Mouse (Mus musculus): Measurements from ENCODE around the gene Ubxn7.
A peak's percentile ranks its signal among the peaks of the same experiment; 100 is the strongest.
"Not testable (repeated sequence)": the region's sequence is repeated elsewhere in the genome, so short reads cannot be mapped to it uniquely, and the experiment has no call there.

Gene Ubxn7

GRCm38 (mm10) chr16:32332040-32332555 lies at the start of gene Ubxn7:
Ubxn7 (plus strand) TSS chr16:32332257.
- DNase-seq = peak; percentile 98

GRCm38 (mm10) chr16:32282608-32283007 lies 49.4 kb upstream of the Ubxn7 start:
- DNase-seq = no peak

GRCm38 (mm10) chr16:32291821-32292220 lies 40.2 kb upstream of the Ubxn7 start:
- no peak for DNase-seq

- DNase-seq = not testable (repeated sequence)
These were observed 32.4 kb upstream of the Ubxn7 start for GRCm38 (mm10) chr16:32299617-32300016.

GRCm38 (mm10) chr16:32303046-32303445 lies 29.0 kb upstream of the Ubxn7 start:
- no peak for DNase-seq

DNA sequence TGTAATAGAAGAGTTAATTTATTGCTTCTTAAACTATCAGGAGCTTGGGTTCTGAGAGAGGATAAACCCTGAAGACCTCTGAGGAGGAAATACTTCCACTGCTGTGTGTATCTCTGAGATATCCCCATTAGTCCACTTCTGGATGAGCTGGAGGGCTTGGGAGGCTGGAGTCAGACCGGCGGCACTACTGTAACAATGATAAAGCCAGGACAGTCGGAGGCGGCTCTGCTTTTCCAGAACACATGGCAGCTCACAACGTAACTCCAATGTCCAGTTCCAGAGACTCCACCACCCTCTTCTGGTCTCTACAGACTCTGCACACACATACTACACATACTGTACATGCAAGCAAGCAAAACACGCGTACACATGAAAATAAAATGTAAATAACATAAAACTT lies 28.2 kb upstream of the Ubxn7 start:
- DNase-seq = no peak

GRCm38 (mm10) chr16:32311970-32312369 lies 20.1 kb upstream of the Ubxn7 start:
- DNase-seq = no peak

DNA sequence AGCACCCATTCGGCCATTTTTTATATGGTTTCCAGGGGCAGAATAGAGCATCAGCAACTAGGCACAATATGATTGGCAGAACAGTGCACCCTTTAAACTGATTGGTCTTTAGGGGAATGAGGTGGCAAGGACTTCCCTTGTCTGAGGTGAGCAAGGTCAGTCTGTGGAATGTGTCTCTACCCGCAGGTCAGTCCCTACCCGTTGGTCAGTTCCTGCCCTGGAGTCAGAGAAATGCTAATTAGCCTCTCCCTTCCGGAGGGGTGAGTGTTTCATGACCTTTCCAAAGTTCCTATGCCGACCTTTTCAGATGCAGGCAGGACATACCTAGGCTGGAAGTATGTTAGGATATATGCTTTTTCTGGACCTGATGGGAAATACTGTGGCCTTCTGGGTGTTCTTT lies 19.7 kb upstream of the Ubxn7 start:
- DNase-seq = peak; percentile 54

GRCm38 (mm10) chr16:32312859-32313258 lies 19.2 kb upstream of the Ubxn7 start:
- peak; percentile 32 for DNase-seq

DNA sequence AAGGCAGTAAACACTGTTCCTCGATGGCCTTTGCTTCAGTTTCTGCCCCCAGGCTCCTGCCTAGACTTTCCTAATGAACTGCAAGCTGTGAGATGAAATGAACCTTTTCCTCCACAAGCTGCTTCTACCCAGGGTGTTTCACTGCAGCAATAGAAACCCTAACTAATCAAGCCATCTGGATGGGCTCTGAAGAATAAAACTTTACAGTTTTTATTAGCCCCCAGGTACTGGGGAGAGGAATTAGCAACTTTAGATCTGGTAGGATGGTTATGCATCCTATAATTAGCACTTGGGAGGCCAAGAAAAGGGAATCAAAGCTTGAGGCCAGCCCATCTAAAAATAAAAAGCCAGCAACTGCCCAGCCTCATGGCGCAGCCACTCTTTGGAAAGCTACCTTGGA lies 15.5 kb upstream of the Ubxn7 start:
- DNase-seq = no peak

GRCm38 (mm10) chr16:32323953-32324352 lies 8.1 kb upstream of the Ubxn7 start:
- DNase-seq = no peak

DNA sequence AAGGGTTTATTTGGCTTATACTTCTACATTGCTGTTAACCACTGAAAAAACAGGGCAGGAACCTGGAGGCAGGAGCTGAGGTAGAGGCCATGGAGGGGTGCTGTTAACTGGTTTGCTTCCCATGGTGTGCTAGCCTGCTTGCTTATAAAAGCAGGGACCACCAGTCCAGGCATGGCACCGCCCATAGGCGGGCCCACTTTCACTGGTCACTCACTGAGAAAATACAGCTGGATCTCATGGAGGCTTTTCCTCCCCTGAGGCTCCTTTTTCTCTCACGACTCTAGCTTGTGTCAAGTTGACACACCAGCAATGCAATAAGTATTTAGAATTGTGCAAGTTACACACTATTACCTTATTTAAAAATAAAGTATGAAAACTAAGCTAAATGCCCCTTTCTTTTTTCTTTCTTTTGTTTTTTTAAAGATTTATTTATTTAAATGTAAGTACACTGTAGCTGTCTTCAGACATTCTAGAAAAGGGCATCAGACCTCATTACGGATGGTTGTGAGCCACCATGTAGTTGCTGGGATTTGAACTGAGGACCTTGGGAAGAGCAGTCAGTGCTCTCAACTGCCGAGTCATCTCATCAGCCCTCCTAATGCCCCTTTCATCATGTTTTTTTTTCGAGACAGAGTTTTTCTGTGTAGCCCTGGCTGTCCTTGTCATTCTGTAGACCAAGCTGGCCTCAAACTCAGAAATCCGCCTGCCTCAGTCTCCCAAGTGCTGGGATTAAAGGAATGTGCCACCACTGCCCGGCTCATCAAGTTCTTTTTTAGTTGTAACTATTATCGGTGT lies 984 bp upstream of the Ubxn7 start:
- DNase-seq = no peak

- peak; percentile 70 for DNase-seq
These were observed 777 bp downstream of the Ubxn7 start for GRCm38 (mm10) chr16:32332556-32333511.

- no peak for DNase-seq
These were observed 3.1 kb downstream of the Ubxn7 start for GRCm38 (mm10) chr16:32335146-32335545.

GRCm38 (mm10) chr16:32336026-32336780 lies 4.1 kb downstream of the Ubxn7 start:
- no peak for DNase-seq

DNA sequence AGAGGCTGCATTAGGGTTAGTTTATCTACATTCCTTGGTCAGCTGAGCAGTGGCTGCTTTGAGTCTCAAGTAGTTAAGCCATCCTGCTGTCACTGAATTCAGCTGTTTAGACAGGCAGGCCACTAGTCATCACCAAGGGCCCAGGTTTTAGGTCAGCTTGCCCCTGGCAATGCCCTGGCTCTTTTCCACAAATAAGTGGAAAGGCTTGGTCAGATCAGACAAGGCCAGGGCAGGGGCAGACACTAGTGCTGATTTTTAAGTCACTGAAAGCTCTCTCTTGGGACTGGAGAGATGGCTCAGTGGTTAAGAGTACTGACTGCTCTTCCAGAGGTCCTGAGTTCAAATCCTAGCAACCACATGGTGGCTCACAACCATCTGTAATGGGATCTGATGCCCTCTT lies 4.9 kb downstream of the Ubxn7 start:
- no peak for DNase-seq

- no peak for DNase-seq
These were observed 8.4 kb downstream of the Ubxn7 start for GRCm38 (mm10) chr16:32340451-32340850.

DNA sequence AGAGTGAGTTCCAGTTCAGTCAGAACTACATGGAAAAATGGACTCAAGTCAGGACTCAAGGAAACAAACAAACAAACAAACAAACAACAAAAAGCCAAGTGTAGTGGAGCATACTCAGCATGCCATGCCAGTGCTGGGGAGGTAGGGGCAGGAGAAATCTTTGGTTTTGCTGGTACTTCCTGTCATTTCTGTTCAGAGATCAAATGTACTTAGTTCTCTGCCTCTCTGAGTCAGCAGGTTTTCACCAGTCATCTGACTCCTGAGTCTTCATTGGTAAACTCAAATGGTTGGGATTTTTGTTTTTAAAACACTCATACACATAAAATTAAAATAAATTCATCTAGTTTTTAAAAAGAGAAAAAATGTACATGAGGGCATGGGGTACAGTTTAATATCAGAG lies 13.5 kb downstream of the Ubxn7 start:
- peak; percentile 39 for DNase-seq

- no peak for DNase-seq
These were observed 18.7 kb downstream of the Ubxn7 start for GRCm38 (mm10) chr16:32350776-32351175.

- no peak for DNase-seq
These were observed 31.5 kb downstream of the Ubxn7 start for GRCm38 (mm10) chr16:32363530-32363929.

- peak; percentile 65 for DNase-seq
These were observed 39.3 kb downstream of the Ubxn7 start for GRCm38 (mm10) chr16:32371351-32371750.

DNA sequence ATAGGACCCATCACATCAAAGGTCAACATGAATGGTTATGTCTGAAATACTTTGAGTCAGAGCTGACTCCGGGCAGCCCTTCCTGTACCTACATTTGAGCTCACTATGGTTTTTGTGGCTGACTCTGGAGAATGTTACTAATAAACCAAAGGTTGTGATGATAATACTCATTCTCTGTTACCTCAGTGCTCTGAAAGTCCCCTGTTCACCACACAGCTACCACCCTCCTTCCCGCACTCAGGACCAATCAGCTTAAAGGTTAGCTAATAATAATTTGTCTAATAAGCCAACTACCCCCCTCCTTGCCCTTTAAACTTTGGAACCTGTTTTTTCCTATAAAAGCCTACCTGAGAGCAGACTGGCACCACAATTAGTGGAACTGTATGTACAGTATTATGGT lies 47.5 kb downstream of the Ubxn7 start:
- peak; percentile 48 for DNase-seq

GRCm38 (mm10) chr16:32382901-32383300 lies 50.8 kb downstream of the Ubxn7 start:
- DNase-seq = no peak
